Mouse (Mus musculus): ENCODE measurements around the gene Cd151.

DNA sequence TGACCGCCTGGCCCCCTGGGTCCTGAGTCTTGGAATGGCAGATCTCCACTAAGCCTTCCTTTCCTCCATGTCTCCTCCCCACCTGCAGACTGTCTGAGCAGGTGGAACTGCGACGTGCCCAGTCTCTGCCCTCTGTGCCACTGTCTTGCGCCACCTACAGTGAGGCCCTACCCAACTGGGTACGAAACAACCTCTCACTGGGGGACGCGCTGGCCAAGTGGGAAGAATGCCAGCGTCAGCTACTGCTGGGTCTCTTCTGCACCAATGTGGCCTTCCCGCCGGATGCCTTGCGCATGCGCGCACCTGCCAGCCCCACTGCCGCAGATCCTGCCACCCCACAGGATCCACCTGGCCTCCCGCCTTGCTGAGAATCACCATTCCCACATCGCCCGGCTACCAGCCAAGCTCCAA, 7.9 kb upstream of the Cd151 start:
- TF ChIP-seq POLR2A (IDR thresholded peaks at IDR 0.05; ENCODE audit: borderline replicate concordance, extremely low read depth, insufficient read depth, insufficient read length, poor library complexity, severe bottlenecking), result no peak
- no peak for TF ChIP-seq CTCF (IDR thresholded peaks at IDR 0.05; ENCODE audit: borderline replicate concordance, extremely low read depth, insufficient read depth, insufficient read length)

Data from brain, embryonic 14.5 days (tissue).